Mouse (Mus musculus) brain, adult 2 months (tissue): ENCODE results near the gene Endou.
A peak's percentile ranks its signal among the peaks of the same experiment; 100 is the strongest.
"Not testable (repeated sequence)": the region's sequence is repeated elsewhere in the genome, so short reads cannot be mapped to it uniquely, and the experiment has no call there.

Experiments used
- DNase-seq: peaks from one replicate; pipeline ENCODE4 v3.0.0; 2011; ENCODE audit warnings: low read depth, low spot score

The Endou gene

DNA sequence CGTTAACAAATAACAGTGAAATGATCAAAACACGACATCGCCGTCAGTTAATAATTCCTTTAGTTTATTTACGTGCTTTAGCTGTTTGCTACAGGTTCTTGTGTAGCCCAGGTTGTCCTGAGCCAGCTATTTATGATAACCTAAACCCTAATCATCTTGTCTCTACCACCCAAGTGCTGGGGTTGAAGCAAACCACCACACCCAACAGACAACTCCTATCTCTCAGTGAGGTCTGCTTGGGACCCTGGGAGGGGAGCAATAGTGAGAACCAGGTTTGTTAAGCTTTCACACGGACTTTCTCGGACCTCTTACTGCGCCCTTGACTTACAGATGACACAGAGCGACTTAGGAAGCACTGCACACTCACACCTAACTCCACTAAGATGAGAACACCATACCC, 47.0 kb downstream of the Endou start:
- DNase-seq = no peak

DNA sequence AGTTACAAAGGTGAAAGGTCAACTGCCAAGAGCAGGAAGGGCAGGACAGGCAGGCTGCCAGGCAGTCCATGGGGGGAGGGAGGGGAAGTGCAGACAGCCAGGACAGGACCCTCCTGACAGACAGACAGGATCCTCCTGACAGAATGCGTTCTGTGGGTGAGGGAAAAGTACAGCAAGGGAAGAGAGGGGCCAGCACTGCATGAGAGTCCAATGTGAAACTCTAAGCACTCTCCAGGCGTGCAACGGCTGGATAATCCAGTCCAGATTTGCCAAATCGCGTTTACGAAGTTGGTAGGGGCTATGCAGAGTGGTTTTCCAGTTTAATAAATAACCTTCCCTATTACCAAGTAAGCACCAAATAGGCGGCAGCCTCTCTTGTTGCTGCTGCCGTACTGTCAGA, 49.1 kb downstream of the Endou start:
- DNase-seq = no peak

DNA sequence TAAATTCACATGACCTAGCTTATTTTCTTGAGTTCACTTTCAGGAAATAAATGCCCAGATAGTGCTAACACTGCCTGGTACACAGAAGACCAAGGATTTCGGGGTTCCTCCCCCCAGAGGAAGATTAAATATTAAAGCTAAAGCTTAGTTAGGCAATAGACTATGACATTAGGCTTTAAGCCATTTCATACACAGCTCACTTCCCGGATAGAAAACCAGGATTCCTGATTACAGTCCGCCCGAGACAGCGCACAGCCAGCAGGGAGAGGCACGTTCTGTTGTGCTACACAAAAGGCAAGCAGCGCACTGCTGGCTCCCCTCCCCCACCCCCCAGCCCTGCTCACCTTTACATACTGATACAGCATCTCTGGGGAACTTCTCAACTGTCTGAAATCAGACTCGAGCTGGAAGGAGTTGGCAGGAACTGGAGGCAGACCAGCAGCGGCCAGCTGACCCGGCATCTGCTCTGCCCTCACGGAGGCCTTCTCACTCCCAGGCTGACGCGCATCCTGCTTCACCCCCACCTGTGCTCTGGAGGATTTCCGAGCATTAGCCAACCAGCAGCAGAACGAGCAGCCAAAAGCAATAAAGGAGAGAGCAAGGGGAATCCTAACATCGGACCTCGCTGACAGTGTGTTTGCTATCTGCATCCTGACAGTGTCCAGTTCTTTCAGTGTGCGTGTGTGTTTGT, 51.0 kb downstream of the Endou start:
- DNase-seq = no peak

DNA sequence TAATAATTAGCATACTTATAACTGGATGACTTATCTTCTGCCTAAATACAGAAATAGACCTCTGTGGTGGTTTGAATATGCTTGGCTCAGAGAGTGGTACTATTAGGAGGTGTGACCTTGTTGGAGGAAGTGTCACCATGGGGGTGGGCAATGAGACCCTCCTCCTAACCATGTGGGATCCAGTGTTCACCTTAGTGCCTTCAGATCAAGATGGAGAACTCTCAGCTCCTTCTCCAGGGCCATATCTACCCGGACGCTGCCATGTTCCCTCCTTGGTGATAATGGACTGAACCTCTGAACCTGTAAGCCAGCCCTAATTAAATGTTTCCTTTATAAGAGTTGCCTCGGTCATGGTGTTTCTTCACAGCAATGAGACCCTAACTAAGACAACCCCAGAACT, 53.8 kb downstream of the Endou start:
- DNase-seq = no peak

DNA sequence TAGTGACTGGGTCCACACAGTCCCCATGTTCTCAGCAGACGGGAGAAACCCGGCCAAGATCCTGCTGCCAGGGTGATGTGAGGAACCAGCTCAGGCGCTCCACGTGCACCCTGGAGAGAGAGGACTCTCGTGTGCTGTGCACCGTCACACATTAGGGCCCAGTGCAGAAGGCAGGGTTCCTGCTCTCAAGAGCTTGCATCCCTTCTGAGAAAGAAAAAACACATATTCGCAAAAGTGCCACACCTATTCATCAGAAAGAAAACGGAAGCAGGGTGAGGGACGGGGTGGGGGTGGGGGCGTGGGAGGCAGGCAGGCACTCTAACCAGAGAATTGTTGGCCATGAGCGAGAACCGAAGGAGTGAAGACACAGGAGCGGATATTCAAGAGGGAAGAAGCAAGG, 55.2 kb downstream of the Endou start:
- no peak for DNase-seq

DNA sequence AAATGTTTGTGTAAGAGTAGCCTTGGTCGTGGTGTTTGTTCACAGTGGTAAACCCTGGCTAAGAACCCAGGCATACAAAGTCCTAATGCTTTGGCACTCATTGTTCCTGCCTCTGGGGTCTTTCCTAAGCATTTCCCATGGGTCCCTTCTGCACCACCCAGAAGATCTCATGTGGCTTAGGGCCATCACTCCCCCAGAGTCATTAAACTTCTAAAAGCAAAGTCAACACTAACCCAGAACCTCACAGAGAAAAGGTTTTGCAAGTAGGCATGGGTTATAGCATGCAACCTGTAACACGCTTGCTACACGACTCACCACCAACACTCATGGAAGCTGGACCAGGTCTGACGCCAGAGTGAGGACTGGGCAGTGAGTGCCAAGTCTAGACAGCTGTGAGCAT, 56.7 kb downstream of the Endou start:
- no peak for DNase-seq

DNA sequence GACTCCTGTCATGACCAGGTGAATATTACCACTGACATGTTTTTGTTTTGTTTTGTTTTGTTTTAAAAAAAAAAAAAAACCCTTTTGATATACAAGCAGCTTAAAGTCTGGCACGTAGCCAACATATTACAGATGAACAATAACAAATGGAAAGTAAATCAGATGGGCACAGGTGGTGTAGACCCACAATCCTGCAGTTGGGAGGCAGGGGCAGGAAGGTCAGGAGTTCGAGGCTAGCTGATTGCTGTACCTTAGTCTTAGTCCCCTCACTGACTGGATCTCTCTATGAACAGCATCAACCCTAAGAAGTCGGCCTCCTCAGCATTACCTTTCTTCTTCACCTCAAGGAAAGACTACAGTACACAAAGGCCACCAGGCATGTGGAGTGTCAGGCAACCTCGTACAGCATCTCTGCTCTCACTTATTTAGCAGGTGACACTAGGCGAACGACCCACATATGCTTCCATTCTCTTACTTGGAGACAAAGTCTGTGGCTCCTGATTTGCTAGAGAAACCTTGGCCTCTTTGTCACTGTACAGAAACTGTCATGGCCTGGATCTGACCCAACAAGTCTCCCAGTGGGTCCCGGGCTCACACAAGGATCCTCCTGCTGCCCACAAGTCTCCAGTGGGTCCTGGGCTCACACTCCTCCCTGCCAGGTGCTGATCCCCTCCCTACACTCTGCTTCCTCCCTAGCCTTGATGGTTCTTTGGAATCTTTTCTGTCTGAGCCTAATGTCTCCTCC, 57.7 kb downstream of the Endou start:
- no peak for DNase-seq

DNA sequence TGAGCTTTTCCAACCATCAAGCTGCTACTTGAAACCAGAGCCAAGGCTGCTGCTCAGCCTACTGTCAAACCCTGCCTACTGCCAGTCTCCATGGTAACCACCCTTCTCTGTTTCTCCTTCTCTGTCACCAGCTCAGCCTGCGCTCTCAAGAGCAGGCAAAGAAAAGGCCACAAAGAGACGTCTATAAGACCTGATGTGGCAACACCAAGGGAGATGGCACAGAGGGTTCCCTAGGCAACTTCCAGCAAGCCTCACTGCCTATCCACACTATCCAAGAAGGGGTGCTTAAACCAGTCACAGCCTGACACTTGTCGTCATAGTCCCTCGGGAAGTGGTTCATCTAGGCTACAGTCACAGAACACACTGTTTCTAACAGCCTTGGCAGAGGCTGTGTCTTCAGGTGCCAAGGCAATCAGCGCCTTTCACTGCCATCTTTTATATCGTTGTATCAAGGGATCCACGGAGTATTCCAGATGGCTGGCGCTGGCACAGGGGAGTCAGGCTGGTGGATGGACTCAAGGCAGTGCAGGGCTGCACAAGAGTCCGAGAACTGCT, 58.9 kb downstream of the Endou start:
- peak; percentile 92 for DNase-seq

DNA sequence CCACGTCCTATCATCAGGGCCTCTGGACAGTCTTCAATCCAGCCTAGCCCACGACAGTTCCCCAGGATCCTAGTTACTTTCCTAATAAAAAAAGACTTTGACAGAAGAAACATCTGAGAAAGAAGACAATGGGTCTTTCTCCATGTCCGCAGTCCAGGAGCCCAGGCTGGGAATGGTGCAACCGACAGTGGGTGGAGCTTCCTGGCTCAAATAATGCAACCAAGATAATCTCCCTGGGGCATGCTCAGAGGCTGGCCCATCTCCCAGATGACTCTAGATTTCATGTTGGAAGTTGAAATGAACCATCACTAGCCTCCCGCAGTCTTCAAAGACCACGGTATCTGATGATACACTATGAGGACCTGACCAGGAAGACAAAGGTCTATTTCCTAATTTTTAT, 60.6 kb downstream of the Endou start:
- DNase-seq = no peak

DNA sequence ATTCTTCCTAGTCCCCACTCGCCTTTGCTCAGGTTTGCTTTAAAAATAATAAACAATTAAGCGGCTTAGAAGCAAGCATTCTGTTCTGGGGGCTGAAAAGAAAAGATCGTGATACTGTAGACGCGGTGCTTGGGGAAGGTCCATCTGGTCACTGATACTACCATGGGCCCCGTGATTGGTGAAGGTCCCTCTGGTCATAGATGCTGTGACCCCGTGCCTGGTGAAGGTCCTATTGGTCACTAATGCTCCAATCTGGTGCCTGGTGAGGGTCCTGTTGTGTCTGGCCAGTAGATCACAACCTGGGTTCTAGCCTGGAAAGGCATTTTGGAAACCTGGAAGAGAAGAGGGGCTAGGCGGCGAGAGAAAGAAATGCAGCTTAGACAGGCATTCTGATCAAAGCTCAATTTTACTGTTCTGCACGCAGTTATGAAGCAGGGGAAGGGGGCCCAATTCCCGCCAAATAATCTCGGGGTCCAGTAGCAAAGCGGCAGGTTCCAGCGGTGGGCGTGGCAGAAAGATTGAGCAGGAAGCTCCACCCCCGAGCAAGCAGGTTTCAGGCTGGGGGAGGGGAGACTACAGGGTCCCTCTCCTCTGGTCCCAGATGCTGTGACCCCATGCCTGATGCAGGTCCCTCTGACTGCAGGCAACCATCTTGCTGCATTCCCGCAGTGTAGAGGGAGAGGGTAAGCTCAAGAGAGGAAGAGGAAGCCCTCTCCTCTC, 62.8 kb downstream of the Endou start:
- DNase-seq = not testable (repeated sequence)

DNA sequence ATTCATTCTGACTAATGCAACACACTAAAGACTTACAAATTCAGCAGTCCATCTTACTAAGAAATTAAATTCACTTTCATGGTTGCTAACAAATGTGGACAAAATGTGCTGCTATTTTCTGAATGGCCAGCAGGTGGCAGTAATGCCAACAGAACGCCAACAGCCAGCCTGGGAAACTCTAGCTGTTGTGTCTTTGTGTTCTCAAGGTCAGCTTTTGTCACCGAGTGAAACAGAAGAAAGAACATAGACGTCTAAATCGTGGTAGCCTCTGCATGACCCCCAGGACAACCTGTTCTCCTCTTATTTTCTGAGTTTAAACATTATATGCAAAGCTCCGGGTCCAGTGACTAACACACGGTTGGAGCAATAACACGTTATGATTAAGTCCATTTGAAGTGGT, 63.7 kb downstream of the Endou start:
- DNase-seq = peak; percentile 79

DNA sequence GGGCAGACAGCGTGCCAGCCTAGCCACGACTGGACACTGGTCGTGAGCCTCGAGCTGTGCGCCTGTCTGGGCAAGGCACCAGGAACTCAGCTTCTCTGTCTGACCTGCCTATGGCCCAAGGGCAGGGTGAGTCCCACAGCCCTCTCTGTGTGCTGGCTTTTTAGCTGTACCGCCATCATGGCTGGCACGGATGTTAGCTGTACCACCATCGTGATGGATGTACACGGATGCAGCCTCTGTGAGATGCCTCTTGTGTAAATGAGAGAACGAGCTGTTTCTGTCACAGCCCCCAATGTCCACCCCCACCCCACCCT, 64.7 kb downstream of the Endou start:
- no peak for DNase-seq

DNA sequence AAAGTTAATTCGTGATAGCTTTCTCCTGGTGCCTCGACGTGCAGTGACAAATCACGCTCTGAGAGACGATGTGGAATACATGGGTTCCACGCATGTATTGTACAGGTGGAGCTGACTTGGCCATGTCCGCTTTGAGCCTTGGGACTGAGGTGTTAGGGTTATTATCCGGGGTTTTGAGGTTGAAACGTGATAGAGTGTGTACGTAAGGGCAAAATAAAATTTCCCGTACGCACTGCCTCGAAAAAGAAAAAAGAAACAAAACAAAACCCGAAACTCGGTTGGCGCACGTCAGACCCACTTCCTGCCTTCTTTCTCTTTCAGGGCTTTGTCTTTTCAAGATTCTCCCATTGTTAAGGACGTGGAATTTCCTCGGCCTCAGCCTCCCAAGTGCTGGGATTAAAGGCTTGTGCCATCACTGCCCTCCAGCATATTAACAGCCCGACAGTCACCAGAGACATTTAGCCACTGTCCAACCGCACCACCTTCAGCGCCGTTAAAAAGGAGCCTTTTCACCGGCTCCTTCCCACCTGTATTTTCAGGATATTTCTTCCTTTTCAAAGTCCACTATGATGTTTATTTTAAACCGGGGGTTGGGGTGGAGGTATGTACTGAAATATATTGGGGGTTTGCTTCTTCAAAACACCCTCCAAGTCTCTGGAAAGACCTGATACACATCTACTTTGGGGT, 65.2 kb downstream of the Endou start:
- DNase-seq = no peak

DNA sequence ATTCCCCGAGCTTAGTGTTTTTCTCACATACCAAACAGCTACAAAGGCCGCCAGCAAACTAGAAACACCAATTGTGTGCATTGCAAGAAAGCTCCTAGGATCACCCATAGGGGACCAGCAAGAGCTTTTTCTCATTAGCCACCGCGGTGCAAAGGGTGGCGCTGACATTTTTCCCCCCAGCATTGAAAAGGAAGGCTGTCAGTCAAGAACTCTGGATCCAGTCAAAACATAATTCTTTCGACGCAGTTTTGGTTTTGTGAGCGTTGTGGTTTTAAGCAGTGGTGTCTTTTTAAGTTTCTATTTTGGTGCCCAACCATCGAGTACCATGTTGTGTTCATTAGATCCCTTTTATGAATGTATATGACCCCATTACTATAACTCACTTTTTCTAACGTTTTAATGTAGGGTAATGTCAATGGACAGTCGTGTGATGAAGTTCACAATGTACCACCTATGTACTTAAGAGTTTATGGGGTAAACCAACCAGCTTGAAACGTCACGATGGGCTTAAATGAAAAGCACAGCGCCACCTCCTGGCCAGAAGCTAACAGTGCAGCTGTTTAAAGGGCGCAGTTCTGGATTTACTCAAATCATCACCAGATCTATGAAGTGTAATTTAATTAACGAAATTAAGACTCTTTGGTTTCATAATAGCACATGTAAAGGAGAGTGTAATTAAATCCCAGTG, 66.0 kb downstream of the Endou start:
- peak; percentile 59 for DNase-seq

DNA sequence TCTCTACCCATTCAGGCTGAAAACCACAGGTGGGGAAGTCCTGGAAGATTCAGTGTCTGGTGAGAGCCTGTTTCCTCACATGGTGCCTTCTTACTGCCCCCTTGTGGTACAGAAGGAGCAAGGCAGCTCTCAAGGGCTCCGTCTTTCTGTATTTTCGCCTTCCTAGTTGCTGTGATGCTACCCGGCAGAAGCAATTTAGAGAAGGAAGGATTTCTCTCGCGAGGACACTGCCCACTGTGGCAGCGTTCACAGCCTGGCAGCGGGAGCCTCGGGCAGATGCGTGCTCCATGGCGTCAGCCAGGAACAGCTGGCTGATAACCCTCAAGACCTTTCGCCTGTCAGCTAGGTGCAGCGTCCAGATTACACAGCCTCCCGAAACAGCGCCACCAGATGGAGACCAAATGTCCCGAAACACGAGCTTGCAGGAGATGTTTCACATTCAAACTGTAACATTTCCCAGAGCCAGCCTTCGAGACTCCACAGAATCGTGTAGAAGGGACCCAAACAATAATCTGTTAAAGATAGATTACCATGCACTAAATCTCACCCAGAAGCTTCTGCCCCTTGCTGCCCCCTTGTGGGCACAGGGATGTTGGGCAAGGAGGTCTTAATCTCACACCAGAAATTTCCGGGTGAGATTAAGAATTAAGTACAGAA, 67.3 kb downstream of the Endou start:
- peak; percentile 93 for DNase-seq
